15 mouse cellular contexts compared by ENCODE assay signal in genomic region chr4:118247323-118247722, GRCm38 (mm10). TPM values are rescaled to one million over a fixed set of nuclear protein-coding genes. Genes with fewer than 3 reads are reported as not detected.
A peak's percentile ranks its signal among the peaks of the same experiment; 100 is the strongest.
DNase-seq lines count a peak whose midpoint lies in the region; TF ChIP-seq lines count a peak whose summit lies in the region.
"Had no signal": no experiment of that assay in that cellular context is flagged by ENCODE, and none has a peak within 500 bp of the region (broad histone marks: within the 10 kb centered on the region; RNA-seq: fewer than 3 reads in every experiment).

No protein-coding gene starts in this region.

- H3K9me3 ChIP-seq in ES-Bruce4 (replicated peaks; ENCODE audit: control insufficient read depth, insufficient read depth, low read length, poor library complexity, severe bottlenecking), result no peaks in the 10 kb centered on the region
- H3K9me3 ChIP-seq: liver, embryonic 12.5 days had no signal

- no peak for TF ChIP-seq CTCF in ES-Bruce4 (IDR thresholded peaks at IDR 0.05; ENCODE audit: low read depth, low read length)

- peaks cover 7% of the 10 kb centered on the region for H3K36me3 ChIP-seq in ES-Bruce4 (ENCODE audit: control insufficient read depth, insufficient read depth, low read length, poor library complexity, severe bottlenecking)

- peaks cover 20% of the 10 kb centered on the region for H3K4me1 ChIP-seq in ES-Bruce4 (ENCODE audit: control insufficient read depth, insufficient read depth, low read length)

- no peaks in the 10 kb centered on the region for H3K27me3 ChIP-seq in ES-Bruce4 (ENCODE audit: control insufficient read depth, insufficient read depth, low read length, poor library complexity, severe bottlenecking)
- H3K27me3 ChIP-seq: liver, embryonic 12.5 days had no signal

- 0 out of 2 replicates have a peak overlapping the region, but pooled peaks have one; percentile 40 for H3K27ac ChIP-seq in ES-Bruce4 (ENCODE audit: insufficient read depth, low read length)
- H3K27ac ChIP-seq: liver, embryonic 12.5 days had no signal

- TF ChIP-seq POLR2A in ES-Bruce4 (IDR thresholded peaks at IDR 0.05; ENCODE audit: insufficient read depth, low read length), result no peak

- H3K9ac ChIP-seq in ES-Bruce4 (ENCODE audit: low read depth, poor library complexity, severe bottlenecking), result no peak overlapping the region
- H3K9ac ChIP-seq: liver, embryonic 12.5 days had no signal

- TF ChIP-seq EP300 in ES-Bruce4 (IDR thresholded peaks at IDR 0.05; ENCODE audit: insufficient read depth, low read depth, low read length), result no peak

- H3K4me3 ChIP-seq in ES-Bruce4 (ENCODE audit: low read depth, low read length), result no peak overlapping the region
- H3K4me3 ChIP-seq: liver, embryonic 12.5 days; myocyte had no signal

- peak; percentile 94 for DNase-seq in heart, adult 11 months
- DNase-seq in heart, adult 8-10 months (ENCODE audit: low spot score), result no peak
- DNase-seq in lung, postnatal 10 days, result peak; percentile 45
- DNase-seq in lung, adult 18-20 months, result no peak
- peak; percentile 86 for DNase-seq in fat pad, adult 2 months (ENCODE audit: extremely low read depth, low read depth, low spot score)
- no peak for DNase-seq in layer of hippocampus, adult 9-10 months (ENCODE audit: low spot score)
- DNase-seq: cerebellum, adult 11-12 months; gastrocnemius, postnatal 36 days; kidney, adult 11 months; kidney, postnatal 36 days; right cerebral cortex, postnatal 4 days; thymus, postnatal 14 days had no signal

RNA-seq across cellular contexts. Expression of gene Ptprf, which starts 43.9 kb away (rescaled TPM):
- 1 to 10 TPM; 3.6 to 6.8 (median 4.6) TPM for total RNA-seq in heart, adult 8-10 months (2022)
- polyA plus RNA-seq in ES-Bruce4 (2011; ENCODE audit: insufficient read depth, insufficient read length, low read depth, missing spikeins), result 194 and 216 TPM in 2 replicates

Comparison
In these comparisons a context has a peak if more than half of its experiments do, and no peak if none do; other contexts are left out.
1. DNase-seq: peak in heart, adult 11 months (single experiment), lung, postnatal 10 days (single experiment) and fat pad, adult 2 months (single experiment); none in heart, adult 8-10 months (single experiment), lung, adult 18-20 months (0 of 2) and layer of hippocampus, adult 9-10 months (single experiment).